Mouse (Mus musculus) frontal cortex, adult 2 months (tissue): Measurements from ENCODE around the gene Gm4181. TPM values are rescaled to one million over a fixed set of nuclear protein-coding genes. Genes with fewer than 3 reads are reported as not detected.
"Not testable (repeated sequence)": the region's sequence is repeated elsewhere in the genome, so short reads cannot be mapped to it uniquely, and the experiment has no call there.

Source experiments
- DNase-seq, 2 experiments: peaks; one replicate each; pipeline ENCODE4 v3.0.0; 2022; ENCODE audit warnings: low spot score in 1 of 2; ENCODE audit errors: extremely low spot score in 1 of 2
- polyA plus RNA-seq: library from polyadenylated mRNA; depleted of rRNA; stranded (reverse); fragments of >200 nt; gene quantifications from 2 replicates; pipeline ENCODE4 v1.2.3, GENCODE M21; 2012; rRNA removed

Gene Gm4181
- not detected in 2 replicates for polyA plus RNA-seq

GRCm38 (mm10) chr14:51635566-51635965 is at the start of gene Gm4181:
Gene Gm4181, minus strand, starts transcription at chr14:51635666.
- not testable (repeated sequence) for DNase-seq

- DNase-seq = no peak
These were observed 41.8 kb upstream of the Gm4181 start for GRCm38 (mm10) chr14:51677269-51677668.

GRCm38 (mm10) chr14:51632426-51632825 is 3.0 kb downstream of the Gm4181 start:
- peak in 1 of 2 experiments; percentile 13 for DNase-seq

- no peak for DNase-seq
These were observed 24.3 kb downstream of the Gm4181 start, which contains the start of gene Gm17078 for GRCm38 (mm10) chr14:51611210-51611609. Gene Gm17078, minus strand, starts transcription at chr14:51611310.

GRCm38 (mm10) chr14:51592039-51592438 is 43.4 kb downstream of the Gm4181 start, which contains the start of gene Gm17174:
Gene Gm17174, minus strand, starts transcription at chr14:51592139.
- not testable (repeated sequence) for DNase-seq

Other genes starting within 250 kb of the Gm4181 start
- not detected in 2 replicates for gene Vmn2r88, start 224.8 kb downstream of the Gm4181 start, polyA plus RNA-seq
- not detected in 2 replicates for gene Vmn2r89, start 183.8 kb downstream of the Gm4181 start, polyA plus RNA-seq
- gene Gm5622, start 82.9 kb downstream of the Gm4181 start, polyA plus RNA-seq = not detected in 2 replicates
- gene Gm17175, start 61.6 kb downstream of the Gm4181 start, polyA plus RNA-seq = not detected in 2 replicates
- not detected in 2 replicates for gene Gm17174, start 43.5 kb downstream of the Gm4181 start, polyA plus RNA-seq
- gene Gm17078, start 24.4 kb downstream of the Gm4181 start, polyA plus RNA-seq = not detected in 2 replicates
- gene Gm17079, start 59.8 kb upstream of the Gm4181 start, polyA plus RNA-seq = not detected in 2 replicates
- gene Gm5800, start 81.5 kb upstream of the Gm4181 start, polyA plus RNA-seq = not detected in 2 replicates
- not detected in 2 replicates for gene Ang4, start 137.9 kb upstream of the Gm4181 start, polyA plus RNA-seq
- gene AY358078, start 164.4 kb upstream of the Gm4181 start, polyA plus RNA-seq = not detected in 2 replicates
- gene Ear6, start 218.0 kb upstream of the Gm4181 start, polyA plus RNA-seq = not detected in 2 replicates
- 49.7 and 53.5 TPM in 2 replicates for gene Mettl17, start 249.2 kb upstream of the Gm4181 start, polyA plus RNA-seq